Mouse (Mus musculus): ENCODE measurements at regions not wholly inside any gene's neighbourhood (a gene's known extent, or its start where the extent isn't known, plus 50 kb on each side); places are given as distances from the start of the nearest gene placed in this dataset.

DNA sequence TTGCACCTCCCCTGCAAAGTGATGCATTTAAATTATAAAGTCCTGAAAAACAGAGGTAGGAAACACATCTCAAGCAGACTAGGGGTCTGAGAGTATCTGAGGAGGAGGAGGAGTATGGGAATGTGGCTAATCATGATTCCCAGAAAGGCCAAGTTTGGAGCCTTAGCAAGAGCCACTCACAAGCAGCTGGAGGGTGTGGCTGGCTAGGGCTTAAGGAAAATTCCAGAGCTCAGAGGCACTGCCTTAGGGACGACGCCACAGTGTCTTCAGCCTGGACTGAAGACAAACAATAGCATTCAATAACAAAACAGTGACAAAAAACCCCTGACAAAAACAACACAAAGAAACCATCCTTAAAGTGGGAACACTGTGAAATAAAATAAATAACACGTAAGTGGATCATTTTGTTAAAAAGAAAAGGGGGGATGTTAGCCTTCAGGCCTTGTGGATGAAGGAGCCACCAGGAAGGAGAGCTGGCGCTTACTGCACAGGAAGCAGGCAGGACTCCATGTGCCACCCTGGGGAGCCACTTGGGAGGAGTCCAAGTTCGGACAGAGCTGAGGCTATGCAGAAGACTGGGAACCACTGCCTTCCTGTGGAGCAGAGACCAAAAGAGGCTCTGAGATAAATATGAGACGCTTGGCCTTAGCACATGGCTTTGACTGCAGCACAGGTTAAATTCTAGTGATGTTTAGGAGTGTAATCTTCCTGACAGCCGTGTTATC lies 56.6 kb upstream of the Serpine2 start:
- no peak for DNase-seq (ENCODE audit: low spot score in 2 of 2)
